Mouse (Mus musculus) cerebellum, adult 2 months (tissue): ENCODE data around the gene Amigo2.

Experiments used
- CTCF ChIP-seq: fragments of 200-500 bp; IDR thresholded peaks from 2 replicates; pipeline ENCODE4 v1.5.1; 2011; ENCODE audit warnings: low read depth, mild to moderate bottlenecking, control low read depth, low read length, moderate library complexity, borderline replicate concordance; ENCODE audit not compliant: insufficient read depth
- POLR2A ChIP-seq: fragments of 200-500 bp; IDR thresholded peaks from 2 replicates; pipeline ENCODE4 v1.6.1; 2011; ENCODE audit warnings: low read length, control low read depth, borderline replicate concordance; ENCODE audit not compliant: insufficient read depth

GRCm38 (mm10) chr15:97259300-97259699, 12.2 kb upstream of the Amigo2 start:
- TF ChIP-seq POLR2A (no peak), CTCF (no peak)
